In genomic region chr12:76597577-76598100, GRCm38 (mm10) we compare ENCODE assay signal across 16 mouse cellular contexts.
DNase-seq lines count a peak whose midpoint lies in the region; ATAC-seq lines count a peak whose summit lies in the region.
"Had no signal": no experiment of that assay in that cellular context is flagged by ENCODE, and none has a peak within 500 bp of the region (broad histone marks: within the 10 kb centered on the region; RNA-seq: fewer than 3 reads in every experiment).

No protein-coding gene starts in this region.

- WGBS in kidney, embryonic 15.5 days: 71% methylated on average over 15 of the region's 15 CpGs
- 81% methylated on average over 15 of the region's 15 CpGs for WGBS in forebrain, embryonic 16.5 days

- H3K9ac ChIP-seq in kidney, embryonic 15.5 days: no peak overlapping the region
- H3K9ac ChIP-seq in forebrain, embryonic 16.5 days (replicated peaks; ENCODE audit: low read depth, low read length): no peak overlapping the region
- H3K9ac ChIP-seq: embryonic facial prominence, embryonic 15.5 days; forebrain, postnatal 0 days; limb, embryonic 15.5 days; lung, embryonic 14.5 days; stomach, embryonic 15.5 days had no signal

- H3K36me3 ChIP-seq in kidney, embryonic 15.5 days: no peaks in the 10 kb centered on the region
- no peaks in the 10 kb centered on the region for H3K36me3 ChIP-seq in forebrain, embryonic 16.5 days (ENCODE audit: control insufficient read depth, insufficient read depth)
- H3K36me3 ChIP-seq: embryonic facial prominence, embryonic 15.5 days; limb, embryonic 15.5 days; stomach, embryonic 15.5 days had no signal

- DNase-seq in kidney, adult 18-20 months: peak; percentile 71
- peak; percentile 33 for DNase-seq in Muller cell, postnatal 12 days (ENCODE audit: inconsistent ontology term)
- DNase-seq in cerebellum, adult 8-10 months: peak; percentile 56
- peak; percentile 72 for DNase-seq in kidney, postnatal 10 days
- no peak for DNase-seq in adrenal gland, adult 2 months
- DNase-seq in embryo, embryonic 10.5 days (ENCODE audit: low spot score): no peak
- DNase-seq: adrenal gland, postnatal 10 days; forebrain, postnatal 0 days; lung, embryonic 14.5 days had no signal

- peaks cover 23% of the 10 kb centered on the region for H3K4me1 ChIP-seq in kidney, embryonic 15.5 days
- peaks cover 7% of the 10 kb centered on the region; the same call in 1 of the 2 replicates for H3K4me1 ChIP-seq in forebrain, embryonic 16.5 days (replicated peaks; ENCODE audit: control insufficient read depth, insufficient read depth, low read length)

- H3K27ac ChIP-seq in kidney, embryonic 15.5 days: no peak overlapping the region
- H3K27ac ChIP-seq in forebrain, embryonic 16.5 days (ENCODE audit: low read length): no peak overlapping the region
- H3K27ac ChIP-seq: embryonic facial prominence, embryonic 15.5 days; limb, embryonic 15.5 days; stomach, embryonic 15.5 days had no signal

- H3K9me3 ChIP-seq in kidney, embryonic 15.5 days (replicated peaks): no peaks in the 10 kb centered on the region
- no peaks in the 10 kb centered on the region for H3K9me3 ChIP-seq in forebrain, embryonic 16.5 days (ENCODE audit: control insufficient read depth, low read length)
- H3K9me3 ChIP-seq: embryonic facial prominence, embryonic 15.5 days; limb, embryonic 15.5 days; stomach, embryonic 15.5 days had no signal

- H3K4me3 ChIP-seq in kidney, embryonic 15.5 days (replicated peaks): no peak overlapping the region
- no peak overlapping the region for H3K4me3 ChIP-seq in forebrain, embryonic 16.5 days (replicated peaks; ENCODE audit: low read length)
- H3K4me3 ChIP-seq: embryonic facial prominence, embryonic 15.5 days; limb, embryonic 15.5 days; stomach, embryonic 15.5 days had no signal

- ATAC-seq in kidney, embryonic 15.5 days (replicated peaks; ENCODE audit: low FRiP score): no peak
- ATAC-seq in forebrain, embryonic 16.5 days: no peak
- ATAC-seq: forebrain, postnatal 0 days; inflammation-experienced regulatory T-cells, adult 6 months had no signal

- peaks cover 15% of the 10 kb centered on the region for H3K27me3 ChIP-seq in kidney, embryonic 15.5 days
- no peaks in the 10 kb centered on the region for H3K27me3 ChIP-seq in forebrain, embryonic 16.5 days (replicated peaks; ENCODE audit: control insufficient read depth, insufficient read depth, low read length)
- H3K27me3 ChIP-seq: embryonic facial prominence, embryonic 15.5 days; limb, embryonic 15.5 days; stomach, embryonic 15.5 days had no signal

- no peak overlapping the region for H3K4me2 ChIP-seq in kidney, embryonic 15.5 days
- no peak overlapping the region for H3K4me2 ChIP-seq in forebrain, embryonic 16.5 days (ENCODE audit: low read length)
- H3K4me2 ChIP-seq: embryonic facial prominence, embryonic 15.5 days; limb, embryonic 15.5 days; lung, embryonic 14.5 days; midbrain, embryonic 11.5 days; stomach, embryonic 15.5 days had no signal

Comparison
In these comparisons a context has a peak if more than half of its experiments do, and no peak if none do; other contexts are left out.
1. DNase-seq: peak in kidney, adult 18-20 months (single experiment), Muller cell, postnatal 12 days (single experiment), cerebellum, adult 8-10 months (single experiment) and kidney, postnatal 10 days (single experiment); none in adrenal gland, adult 2 months (single experiment) and embryo, embryonic 10.5 days (single experiment).